8 mouse cellular contexts compared by ENCODE assay signal in genomic region chr11:117654934-117655291, GRCm38 (mm10). TPM values are rescaled to one million over a fixed set of nuclear protein-coding genes. Genes with fewer than 3 reads are reported as not detected.
DNase-seq lines count a peak whose midpoint lies in the region; ATAC-seq and TF ChIP-seq lines count a peak whose summit lies in the region.

No protein-coding gene starts in this region.

- H3K4me1 ChIP-seq in lung, postnatal 0 days (ENCODE audit: insufficient read depth, low read depth, low read length), result peaks cover 12% of the 10 kb centered on the region; the same call in 1 of the 2 replicates
- peaks cover 22% of the 10 kb centered on the region for H3K4me1 ChIP-seq in intestine, embryonic 15.5 days (replicated peaks)
- peaks cover 53% of the 10 kb centered on the region for H3K4me1 ChIP-seq in neural tube, embryonic 13.5 days (replicated peaks)

- peak overlapping the region; percentile 96 for H3K27ac ChIP-seq in lung, postnatal 0 days (ENCODE audit: low read length)
- peak overlapping the region; percentile 95 for H3K27ac ChIP-seq in intestine, embryonic 15.5 days
- H3K27ac ChIP-seq in neural tube, embryonic 13.5 days (replicated peaks), result peak overlapping the region; percentile 99

- H3K9ac ChIP-seq in lung, postnatal 0 days (replicated peaks; ENCODE audit: low read depth), result peak overlapping the region; percentile 88
- peak overlapping the region; percentile 95 for H3K9ac ChIP-seq in intestine, embryonic 15.5 days
- peak overlapping the region; percentile 98 for H3K9ac ChIP-seq in neural tube, embryonic 13.5 days

- no peak for TF ChIP-seq CTCF in lung, postnatal 0 days (IDR thresholded peaks at IDR 0.05)

- ATAC-seq in cerebellum, adult (ENCODE audit: insufficient number of reproducible peaks, low FRiP score, low TSS enrichment), result 0 out of 2 replicates have a peak, but pooled peaks have one; percentile 10
- peak; percentile 42 for ATAC-seq in lung, postnatal 0 days
- peak; percentile 66 for ATAC-seq in intestine, embryonic 15.5 days
- ATAC-seq in neural tube, embryonic 13.5 days (ENCODE audit: low read depth), result peak; percentile 40

- H3K27me3 ChIP-seq in lung, postnatal 0 days (replicated peaks; ENCODE audit: insufficient read depth, low read length), result no peaks in the 10 kb centered on the region
- no peaks in the 10 kb centered on the region; the same call in 1 of the 2 replicates for H3K27me3 ChIP-seq in intestine, embryonic 15.5 days (replicated peaks)
- peaks cover 19% of the 10 kb centered on the region for H3K27me3 ChIP-seq in neural tube, embryonic 13.5 days

- peak overlapping the region; percentile 97 for H3K4me2 ChIP-seq in lung, postnatal 0 days (replicated peaks; ENCODE audit: low read depth, low read length)
- H3K4me2 ChIP-seq in intestine, embryonic 15.5 days (replicated peaks), result peak overlapping the region; percentile 88
- peak overlapping the region; percentile 90 for H3K4me2 ChIP-seq in neural tube, embryonic 13.5 days

- H3K36me3 ChIP-seq in lung, postnatal 0 days (ENCODE audit: insufficient read depth, low read length), result no peaks in the 10 kb centered on the region
- no peaks in the 10 kb centered on the region for H3K36me3 ChIP-seq in intestine, embryonic 15.5 days
- no peaks in the 10 kb centered on the region for H3K36me3 ChIP-seq in neural tube, embryonic 13.5 days

- 1% methylated on average over 25 of the region's 66 CpGs for WGBS in lung, postnatal 0 days
- WGBS in intestine, embryonic 15.5 days, result under 1% methylated on average over 42 of the region's 66 CpGs
- WGBS in neural tube, embryonic 13.5 days, result no CpG with 5 or more reads among the region's 66 CpGs

- H3K4me3 ChIP-seq in lung, postnatal 0 days (ENCODE audit: low read depth, low read length), result peak overlapping the region; percentile 92
- peak overlapping the region; percentile 92 for H3K4me3 ChIP-seq in intestine, embryonic 15.5 days (replicated peaks)
- H3K4me3 ChIP-seq in neural tube, embryonic 13.5 days, result peak overlapping the region; percentile 83

- no peaks in the 10 kb centered on the region for H3K9me3 ChIP-seq in lung, postnatal 0 days (ENCODE audit: low read length)
- no peaks in the 10 kb centered on the region for H3K9me3 ChIP-seq in intestine, embryonic 15.5 days
- H3K9me3 ChIP-seq in neural tube, embryonic 13.5 days, result no peaks in the 10 kb centered on the region

- no peak for DNase-seq in cerebellum, adult 9-11 months
- no peak for DNase-seq in lung, postnatal 0 days (ENCODE audit: low spot score)
- no peak for DNase-seq in lung, postnatal 4 days
- DNase-seq in layer of hippocampus, adult 8-10 months (ENCODE audit: low spot score in 2 of 2), result no peak
- DNase-seq in adrenal gland, adult 18-20 months (ENCODE audit: low spot score in 2 of 2), result no peak

- no peak for TF ChIP-seq EP300 in lung, postnatal 0 days (IDR thresholded peaks at IDR 0.05)

RNA-seq across cellular contexts. Expression of gene Tnrc6c, which starts 0.8 kb away (rescaled TPM):
- 8.9 and 9.8 TPM in 2 replicates for polyA plus RNA-seq in lung, postnatal 0 days (2015; fragmentation: Nextera tagmentation; extraction: Ambion mirVana)
- polyA plus RNA-seq in intestine, embryonic 15.5 days (2015; fragmentation: Nextera tagmentation; extraction: Ambion mirVana), result 9.6 TPM in 2 replicates
- 24.9 and 26.5 TPM in 2 replicates for polyA plus RNA-seq in neural tube, embryonic 13.5 days (2015; fragmentation: Nextera tagmentation; extraction: Ambion mirVana)
- total RNA-seq in layer of hippocampus, adult 8-10 months (2022), result 10 to 100 TPM; 69.4 to 83.2 (median 76.7) TPM
- total RNA-seq in adrenal gland, adult 18-20 months (2021), result 10 to 100 TPM; 20.4 to 24.5 TPM

Comparison
In these comparisons a context has a peak if more than half of its experiments do, and no peak if none do; other contexts are left out.
1. ATAC-seq: peak in every context shown above with its lines; median percentile 66 in intestine, embryonic 15.5 days; 42 in lung, postnatal 0 days; 40 in neural tube, embryonic 13.5 days; 10 in cerebellum, adult.